In the genomic region with DNA sequence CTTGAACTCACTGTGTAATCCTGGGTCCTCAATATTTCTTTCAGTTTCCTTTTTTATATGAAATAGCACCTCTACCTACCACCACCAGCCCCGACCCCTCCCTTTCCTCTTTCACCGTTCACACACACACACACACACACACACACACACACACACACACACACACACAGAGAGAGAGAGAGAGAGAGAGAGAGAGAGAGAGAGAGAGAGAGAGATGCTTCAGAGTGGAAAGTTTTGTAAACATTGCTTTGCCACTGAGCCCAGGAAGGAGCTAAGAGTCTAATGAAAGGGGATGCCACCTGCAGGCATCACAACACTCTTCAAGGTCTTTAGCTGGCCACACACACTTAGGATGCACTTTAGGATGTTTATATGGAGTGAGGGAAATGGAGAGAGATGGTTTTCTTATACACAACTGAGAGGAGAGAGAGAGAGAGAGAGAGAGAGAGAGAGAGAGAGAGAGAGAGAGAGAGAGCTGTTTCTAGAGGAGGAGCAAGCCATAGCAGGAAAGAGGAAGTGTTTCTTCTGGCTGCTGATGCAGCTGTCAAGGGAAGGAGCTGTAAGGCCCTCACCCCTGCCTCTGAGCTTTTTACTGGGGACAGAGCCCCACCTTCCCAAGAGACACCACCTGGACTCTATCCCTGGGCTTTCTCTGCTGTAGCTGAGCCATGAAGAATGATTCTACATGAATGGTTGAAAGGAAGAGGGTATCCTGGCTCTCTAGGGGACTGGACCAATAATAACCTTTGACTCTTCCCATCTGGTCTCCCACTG, we compare ENCODE assay signal across 13 mouse cellular contexts. TPM values are rescaled to one million over a fixed set of nuclear protein-coding genes. Genes with fewer than 3 reads are reported as not detected.
DNase-seq lines count a peak whose midpoint lies in the region; ATAC-seq and TF ChIP-seq lines count a peak whose summit lies in the region.
"Had no signal": no experiment of that assay in that cellular context is flagged by ENCODE, and none has a peak within 500 bp of the region (broad histone marks: within the 10 kb centered on the region; RNA-seq: fewer than 3 reads in every experiment).

No protein-coding gene starts in this region.

- peak overlapping the region; percentile 59; the same call in 1 of the 2 replicates for H3K27ac ChIP-seq in liver, postnatal 0 days (ENCODE audit: low read depth)
- H3K27ac ChIP-seq in liver, embryonic 12.5 days, result no peak overlapping the region
- H3K27ac ChIP-seq in midbrain, embryonic 10.5 days (replicated peaks), result no peak overlapping the region
- no peak overlapping the region for H3K27ac ChIP-seq in intestine, embryonic 15.5 days

- H3K4me3 ChIP-seq in liver, postnatal 0 days (ENCODE audit: low read depth, low read length), result no peak overlapping the region
- no peak overlapping the region for H3K4me3 ChIP-seq in liver, embryonic 12.5 days
- no peak overlapping the region for H3K4me3 ChIP-seq in midbrain, embryonic 10.5 days
- H3K4me3 ChIP-seq in intestine, embryonic 15.5 days (replicated peaks), result no peak overlapping the region

- ATAC-seq in liver, postnatal 0 days, result peak; percentile 50; the same call in 1 of the 2 replicates
- ATAC-seq in liver, embryonic 12.5 days, result no peak
- no peak for ATAC-seq in intestine, embryonic 15.5 days
- ATAC-seq: forebrain, embryonic 14.5 days had no signal

- no peaks in the 10 kb centered on the region for H3K4me1 ChIP-seq in liver, postnatal 0 days (ENCODE audit: insufficient read depth)
- no peaks in the 10 kb centered on the region for H3K4me1 ChIP-seq in liver, embryonic 12.5 days
- no peaks in the 10 kb centered on the region for H3K4me1 ChIP-seq in midbrain, embryonic 10.5 days
- peaks cover 6% of the 10 kb centered on the region; the same call in 1 of the 2 replicates for H3K4me1 ChIP-seq in intestine, embryonic 15.5 days (replicated peaks)

- H3K27me3 ChIP-seq in liver, postnatal 0 days (ENCODE audit: insufficient read depth, low read length), result no peaks in the 10 kb centered on the region
- H3K27me3 ChIP-seq in liver, embryonic 12.5 days (replicated peaks), result no peaks in the 10 kb centered on the region
- H3K27me3 ChIP-seq in midbrain, embryonic 10.5 days (ENCODE audit: low read depth, poor library complexity, severe bottlenecking), result no peaks in the 10 kb centered on the region
- no peaks in the 10 kb centered on the region for H3K27me3 ChIP-seq in intestine, embryonic 15.5 days (replicated peaks)

- H3K9me3 ChIP-seq in liver, postnatal 0 days (ENCODE audit: low read length), result peaks cover 4% of the 10 kb centered on the region; the same call in 1 of the 2 replicates
- 0 out of 2 replicates have a peak, but pooled peaks cover 2% of the 10 kb centered on the region for H3K9me3 ChIP-seq in liver, embryonic 12.5 days (replicated peaks)
- peaks cover 19% of the 10 kb centered on the region for H3K9me3 ChIP-seq in midbrain, embryonic 10.5 days (replicated peaks)
- no peaks in the 10 kb centered on the region for H3K9me3 ChIP-seq in intestine, embryonic 15.5 days

- no peak overlapping the region for H3K9ac ChIP-seq in liver, postnatal 0 days (replicated peaks)
- H3K9ac ChIP-seq in liver, embryonic 12.5 days, result no peak overlapping the region
- no peak overlapping the region for H3K9ac ChIP-seq in intestine, embryonic 15.5 days

- H3K36me3 ChIP-seq in liver, postnatal 0 days (replicated peaks; ENCODE audit: insufficient read depth, low read length), result no peaks in the 10 kb centered on the region
- no peaks in the 10 kb centered on the region for H3K36me3 ChIP-seq in liver, embryonic 12.5 days
- no peaks in the 10 kb centered on the region for H3K36me3 ChIP-seq in midbrain, embryonic 10.5 days
- no peaks in the 10 kb centered on the region for H3K36me3 ChIP-seq in intestine, embryonic 15.5 days

- no peak for TF ChIP-seq CTCF in liver, postnatal 0 days (IDR thresholded peaks at IDR 0.05; ENCODE audit: low read depth)

- DNase-seq in liver, postnatal 0 days, result no peak
- DNase-seq in brain, adult 2 months (ENCODE audit: low read depth, low spot score), result peak; percentile 18
- DNase-seq in naive thymus-derived CD4-positive, alpha-beta T cell, adult 2 months (ENCODE audit: low read depth), result peak; percentile 89
- peak; percentile 36 to 55 for DNase-seq in thymus, postnatal 36 days
- no peak for DNase-seq in midbrain, embryonic 10.5 days (ENCODE audit: low spot score)
- DNase-seq in urinary bladder, adult 18-20 months (ENCODE audit: low spot score in 2 of 2), result no peak
- DNase-seq: adrenal gland, postnatal 25 days; cerebellum, postnatal 10 days; gastrocnemius, postnatal 25 days; kidney, postnatal 25 days had no signal

- H3K4me2 ChIP-seq in liver, postnatal 0 days (ENCODE audit: low read depth, low read length), result no peak overlapping the region
- no peak overlapping the region for H3K4me2 ChIP-seq in liver, embryonic 12.5 days
- no peak overlapping the region for H3K4me2 ChIP-seq in intestine, embryonic 15.5 days (replicated peaks)

- WGBS in liver, postnatal 0 days (ENCODE audit: insufficient replicate concordance), result 17% methylated on average over 2 of the region's 2 CpGs
- WGBS in liver, embryonic 12.5 days (ENCODE audit: insufficient replicate concordance), result 21% methylated on average over 2 of the region's 2 CpGs
- 91% methylated on average over 2 of the region's 2 CpGs for WGBS in midbrain, embryonic 10.5 days
- 88% methylated on average over 1 of the region's 2 CpGs for WGBS in intestine, embryonic 15.5 days

- no peak for TF ChIP-seq EP300 in liver, postnatal 0 days (IDR thresholded peaks at IDR 0.05; ENCODE audit: low read depth)

RNA-seq across cellular contexts. Expression of gene Card11, which starts 17.7 kb away (rescaled TPM):
- 0.36 and 0.46 TPM in 2 replicates for polyA plus RNA-seq in liver, postnatal 0 days (2015; fragmentation: Nextera tagmentation; extraction: Ambion mirVana)
- polyA plus RNA-seq in liver, embryonic 12.5 days (2016; fragmentation: Nextera tagmentation; extraction: Ambion mirVana), result 0.10 and 0.33 TPM in 2 replicates
- 0.07 and 0.10 TPM in 2 replicates for polyA plus RNA-seq in midbrain, embryonic 10.5 days (2016; fragmentation: Nextera tagmentation; extraction: Ambion mirVana)
- polyA plus RNA-seq in intestine, embryonic 15.5 days (2015; fragmentation: Nextera tagmentation; extraction: Ambion mirVana), result 0.65 and 0.77 TPM in 2 replicates
- polyA plus RNA-seq: forebrain, embryonic 14.5 days had no signal

Comparison
In these comparisons a context has a peak if more than half of its experiments do, and no peak if none do; other contexts are left out.
1. DNase-seq: peak in brain, adult 2 months (single experiment), naive thymus-derived CD4-positive, alpha-beta T cell, adult 2 months (single experiment) and thymus, postnatal 36 days (2 of 2); none in liver, postnatal 0 days (single experiment), midbrain, embryonic 10.5 days (single experiment) and urinary bladder, adult 18-20 months (0 of 2).